Mouse (Mus musculus) adrenal gland, adult 10 weeks (tissue): Measurements from ENCODE around the gene Slc27a2. TPM values are rescaled to one million over a fixed set of nuclear protein-coding genes. Genes with fewer than 3 reads are reported as not detected.

Source experiments
- polyA plus RNA-seq: library from polyadenylated mRNA; stranded (reverse); fragments of 350-450 nt; fragmentation: Illumina TruSeq; extraction: RNeasy Lipid Tissue Mini Kit (QIAGEN cat#74804); gene quantifications from one replicate; pipeline ENCODE4 v1.2.3, GENCODE M21; 2014; ENCODE audit warnings: low read depth, low replicate concordance

The Slc27a2 gene
- 8.5 TPM for polyA plus RNA-seq

DNA sequence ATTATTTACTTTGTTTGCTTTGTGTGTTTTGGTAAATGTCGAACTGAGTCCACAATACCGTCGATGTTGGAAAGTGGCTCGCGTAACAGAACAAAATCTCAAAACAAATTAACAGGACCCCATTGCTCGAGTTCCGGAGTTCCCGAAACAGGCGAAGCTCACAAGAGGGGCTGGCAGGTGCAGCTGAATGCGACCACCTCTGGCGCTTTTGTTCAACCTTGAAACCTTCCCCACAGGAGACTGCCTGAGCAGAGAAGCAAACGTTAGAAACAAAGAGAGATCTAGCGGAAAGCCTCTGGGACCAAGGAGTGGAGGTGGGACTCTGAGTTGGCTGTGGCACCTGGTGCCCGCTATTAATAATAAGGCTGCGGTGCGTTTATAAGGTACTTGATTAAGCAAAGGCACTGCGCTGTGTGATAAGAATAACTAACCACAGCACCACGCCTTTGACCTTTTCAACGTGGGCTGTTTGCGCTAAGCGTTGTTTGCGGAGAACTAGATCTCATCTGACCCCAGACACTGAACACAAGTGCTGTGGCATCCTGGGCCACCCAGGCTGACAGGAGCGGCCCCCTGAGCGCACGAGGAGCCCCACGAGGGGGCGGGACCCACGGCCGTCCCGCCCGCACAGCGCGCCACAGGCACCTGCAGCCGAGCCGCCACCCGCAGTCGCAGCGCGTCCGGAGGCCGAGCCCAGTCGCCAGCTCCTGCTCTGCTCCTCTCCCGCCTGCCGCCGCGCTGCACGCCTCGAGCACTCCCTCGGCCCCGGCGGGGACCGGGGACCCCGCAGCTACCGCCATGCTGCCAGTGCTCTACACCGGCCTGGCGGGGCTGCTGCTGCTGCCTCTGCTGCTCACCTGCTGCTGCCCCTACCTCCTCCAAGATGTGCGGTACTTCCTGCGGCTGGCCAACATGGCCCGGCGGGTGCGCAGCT, at the start of gene Slc27a2:
Slc27a2 (plus strand) TSS at position 51 of the 934 bp plus-strand sequence.

GRCm38 (mm10) chr2:126619249-126619704, 67.1 kb downstream of the Slc27a2 start, which contains the start of gene Hdc:
Gene Hdc, minus strand, starts transcription at chr2:126619299.

Other genes with a start within 250 kb of the Slc27a2 start
- gene Atp8b4, start 51.7 kb upstream of the Slc27a2 start, polyA plus RNA-seq: 2.1 TPM
- gene Hdc, start 66.9 kb downstream of the Slc27a2 start, polyA plus RNA-seq: 7.9 TPM
- gene Gabpb1, start 123.9 kb downstream of the Slc27a2 start, polyA plus RNA-seq: 28.8 TPM
- gene Usp8, start 154.9 kb downstream of the Slc27a2 start, polyA plus RNA-seq: 146 TPM
- 0.93 TPM for gene Usp50, start 231.1 kb downstream of the Slc27a2 start, polyA plus RNA-seq